Mouse (Mus musculus) liver, embryonic 12.5 days (tissue): ENCODE results near the gene Ube2q2. TPM values are rescaled to one million over a fixed set of nuclear protein-coding genes. Genes with fewer than 3 reads are reported as not detected.

ENCODE experiments used
- polyA plus RNA-seq: library from polyadenylated mRNA; unstranded; fragments of >200 nt; fragmentation: Nextera tagmentation; extraction: Ambion mirVana; gene quantifications from 2 replicates; pipeline ENCODE4 v1.2.1, GENCODE M21; 2016

Ube2q2 gene
- polyA plus RNA-seq, 1 experiment from 2014 or later = 26.9 TPM

Other genes with a start within 250 kb of the Ube2q2 start
- gene Hykk, start 231.6 kb upstream of the Ube2q2 start, polyA plus RNA-seq = 1.8 TPM in 2 replicates
- gene Psma4, start 198.1 kb upstream of the Ube2q2 start, polyA plus RNA-seq = 211 and 216 TPM in 2 replicates
- 0.48 and 0.61 TPM in 2 replicates for gene AY074887, start 197.9 kb upstream of the Ube2q2 start, polyA plus RNA-seq
- gene Chrna5, start 168.0 kb upstream of the Ube2q2 start, polyA plus RNA-seq = 0.06 and 0.20 TPM in 2 replicates
- 0.06 TPM in 1 of 2 replicates, not detected in the other for gene Chrna3, start 122.3 kb upstream of the Ube2q2 start, polyA plus RNA-seq
- 0.04 TPM in 1 of 2 replicates, not detected in the other for gene Chrnb4, start 100.1 kb upstream of the Ube2q2 start, polyA plus RNA-seq
- 33.0 and 36.3 TPM in 2 replicates for gene Fbxo22, start 60.1 kb downstream of the Ube2q2 start, polyA plus RNA-seq
- gene Nrg4, start 178.0 kb downstream of the Ube2q2 start, polyA plus RNA-seq = 0.56 and 0.99 TPM in 2 replicates
- not detected in 2 replicates for gene Tmem266, start 178.1 kb downstream of the Ube2q2 start, polyA plus RNA-seq